In genomic region chr1:162040490-162041274, GRCm38 (mm10) we compare ENCODE assay signal across 11 mouse cellular contexts.
A peak's percentile ranks its signal among the peaks of the same experiment; 100 is the strongest.
DNase-seq lines count a peak whose midpoint lies in the region; ATAC-seq lines count a peak whose summit lies in the region.
"Had no signal": no experiment of that assay in that cellular context is flagged by ENCODE, and none has a peak within 500 bp of the region (broad histone marks: within the 10 kb centered on the region; RNA-seq: fewer than 3 reads in every experiment).

No protein-coding gene starts in this region.

- WGBS in liver, embryonic 11.5 days, result 69% methylated on average over 6 of the region's 6 CpGs
- WGBS in embryonic facial prominence, embryonic 10.5 days, result 93% methylated on average over 6 of the region's 6 CpGs
- 92% methylated on average over 6 of the region's 6 CpGs for WGBS in midbrain, embryonic 14.5 days

- no peaks in the 10 kb centered on the region for H3K9me3 ChIP-seq in liver, embryonic 11.5 days (ENCODE audit: control insufficient read depth, low read length)
- no peaks in the 10 kb centered on the region for H3K9me3 ChIP-seq in embryonic facial prominence, embryonic 10.5 days
- H3K9me3 ChIP-seq in midbrain, embryonic 14.5 days (ENCODE audit: control insufficient read depth, low read length), result no peaks in the 10 kb centered on the region

- intact Hi-C loops in heart, postnatal 36 days (cut with DNase I), result loop anchor here (2.0 kb wide), 1 partner anchor 36 kb away; no protein-coding TSS in a partner anchor

- H3K4me3 ChIP-seq in liver, embryonic 11.5 days (ENCODE audit: low read depth, low read length), result no peak overlapping the region
- no peak overlapping the region for H3K4me3 ChIP-seq in embryonic facial prominence, embryonic 10.5 days
- no peak overlapping the region for H3K4me3 ChIP-seq in midbrain, embryonic 14.5 days (replicated peaks; ENCODE audit: low read depth, low read length)
- H3K4me3 ChIP-seq: layer of hippocampus, adult 2 months had no signal

- H3K9ac ChIP-seq in liver, embryonic 11.5 days (ENCODE audit: low read depth, low read length), result no peak overlapping the region
- H3K9ac ChIP-seq in midbrain, embryonic 14.5 days (replicated peaks; ENCODE audit: low read length), result no peak overlapping the region
- H3K9ac ChIP-seq: forebrain, postnatal 0 days had no signal

- no peak; the same call in 1 of the 2 replicates for ATAC-seq in liver, embryonic 11.5 days (replicated peaks; ENCODE audit: low FRiP score)
- peak; percentile 23; the same call in 1 of the 2 replicates for ATAC-seq in megakaryocyte-erythroid progenitor cell, adult 5-6 weeks (replicated peaks; ENCODE audit: low FRiP score, low TSS enrichment, poor library complexity, severe bottlenecking)
- ATAC-seq in midbrain, embryonic 14.5 days (ENCODE audit: low FRiP score, low TSS enrichment), result no peak

- no peak for DNase-seq in liver, embryonic 11.5 days (ENCODE audit: low spot score)
- no peak for DNase-seq in liver
- no peak for DNase-seq in embryonic facial prominence, embryonic 10.5 days (ENCODE audit: low spot score)
- peak; percentile 15 to 33 for DNase-seq in heart, postnatal 36 days
- DNase-seq in embryo, embryonic 10.5 days (ENCODE audit: low spot score), result no peak
- DNase-seq in midbrain, embryonic 14.5 days, result no peak
- no peak for DNase-seq in left cerebral cortex, adult 8-10 months (ENCODE audit: low spot score in 2 of 2)
- DNase-seq: forebrain, postnatal 0 days; thymus, adult 18-20 months had no signal

- H3K27ac ChIP-seq in liver, embryonic 11.5 days (ENCODE audit: low read depth, low read length), result 0 out of 2 replicates have a peak overlapping the region, but pooled peaks have one; percentile 1
- H3K27ac ChIP-seq in embryonic facial prominence, embryonic 10.5 days (replicated peaks), result peak overlapping the region; percentile 40; the same call in 1 of the 2 replicates
- no peak overlapping the region for H3K27ac ChIP-seq in midbrain, embryonic 14.5 days (replicated peaks; ENCODE audit: low read depth, low read length)
- H3K27ac ChIP-seq: layer of hippocampus, adult 2 months had no signal

- H3K4me1 ChIP-seq in liver, embryonic 11.5 days (replicated peaks; ENCODE audit: control insufficient read depth, insufficient read depth, low read length), result peaks cover 7% of the 10 kb centered on the region
- H3K4me1 ChIP-seq in embryonic facial prominence, embryonic 10.5 days, result peaks cover 67% of the 10 kb centered on the region
- peaks cover 6% of the 10 kb centered on the region; the same call in 1 of the 2 replicates for H3K4me1 ChIP-seq in midbrain, embryonic 14.5 days (ENCODE audit: control insufficient read depth, insufficient read depth, low read length)

- H3K36me3 ChIP-seq in liver, embryonic 11.5 days (ENCODE audit: control insufficient read depth, insufficient read depth, low read length), result no peaks in the 10 kb centered on the region
- no peaks in the 10 kb centered on the region for H3K36me3 ChIP-seq in embryonic facial prominence, embryonic 10.5 days (replicated peaks)
- no peaks in the 10 kb centered on the region for H3K36me3 ChIP-seq in midbrain, embryonic 14.5 days (ENCODE audit: control insufficient read depth, insufficient read depth, low read length)

- H3K27me3 ChIP-seq in liver, embryonic 11.5 days (replicated peaks; ENCODE audit: control insufficient read depth, insufficient read depth, low read length), result no peaks in the 10 kb centered on the region
- H3K27me3 ChIP-seq in embryonic facial prominence, embryonic 10.5 days (replicated peaks; ENCODE audit: low read depth, poor library complexity, severe bottlenecking), result no peaks in the 10 kb centered on the region
- no peaks in the 10 kb centered on the region for H3K27me3 ChIP-seq in midbrain, embryonic 14.5 days (ENCODE audit: control insufficient read depth, insufficient read depth, low read length)

- H3K4me2 ChIP-seq in liver, embryonic 11.5 days, result no peak overlapping the region
- H3K4me2 ChIP-seq in midbrain, embryonic 14.5 days (ENCODE audit: low read length), result no peak overlapping the region

Comparison
In these comparisons a context has a peak if more than half of its experiments do, and no peak if none do; other contexts are left out.
1. DNase-seq: peak in heart, postnatal 36 days (2 of 2); none in liver, embryonic 11.5 days (single experiment), liver (single experiment), embryonic facial prominence, embryonic 10.5 days (single experiment), embryo, embryonic 10.5 days (single experiment), midbrain, embryonic 14.5 days (single experiment) and left cerebral cortex, adult 8-10 months (0 of 2).